Mouse (Mus musculus) limb, embryonic 10.5 days (tissue): ENCODE measurements around the gene E330017A01Rik. TPM values are rescaled to one million over a fixed set of nuclear protein-coding genes. Genes with fewer than 3 reads are reported as not detected.

Experiments used
- DNase-seq: peaks from one replicate; pipeline ENCODE4 v3.0.0-alpha.2; 2017; ENCODE audit warnings: low spot score
- H3K27ac ChIP-seq: fragments of 300-500 bp; sonication (generic); 2 replicates; pipeline ENCODE4 v1.5.1; 2016; ENCODE audit warnings: mild to moderate bottlenecking
- H3K27me3 ChIP-seq: fragments of 300-500 bp; sonication (generic); 2 replicates; pipeline ENCODE4 v1.6.1; 2016; ENCODE audit warnings: low read depth, mild to moderate bottlenecking; ENCODE audit not compliant: poor library complexity, severe bottlenecking
- H3K36me3 ChIP-seq: fragments of 300-500 bp; sonication (generic); 2 replicates; pipeline ENCODE4 v1.6.1; 2016; ENCODE audit warnings: mild to moderate bottlenecking, moderate library complexity
- H3K4me1 ChIP-seq: fragments of 300-500 bp; sonication (generic); 2 replicates; pipeline ENCODE4 v1.6.1; 2016
- H3K4me3 ChIP-seq: fragments of 300-500 bp; sonication (generic); 2 replicates; pipeline ENCODE4 v1.5.1; 2016; ENCODE audit warnings: mild to moderate bottlenecking, moderate library complexity
- H3K9me3 ChIP-seq: fragments of 300-500 bp; sonication (generic); replicated peaks from 2 replicates; pipeline ENCODE4 v1.6.1; 2016; ENCODE audit warnings: mild to moderate bottlenecking
- WGBS: fragments of 180-500 bp; shearing (Covaris S2); methylation state at CpG from one replicate; pipeline ENCODE4 v1.1.7; 2016; 5-methylcytosine and 5-hydroxymethylcytosine counted together
- polyA plus RNA-seq: library from polyadenylated mRNA; unstranded; fragments of >200 nt; fragmentation: Nextera tagmentation; extraction: Ambion mirVana; gene quantifications from 2 replicates; pipeline ENCODE4 v1.2.1, GENCODE M21; 2016

The E330017A01Rik gene
- polyA plus RNA-seq = not detected in 2 replicates

DNA sequence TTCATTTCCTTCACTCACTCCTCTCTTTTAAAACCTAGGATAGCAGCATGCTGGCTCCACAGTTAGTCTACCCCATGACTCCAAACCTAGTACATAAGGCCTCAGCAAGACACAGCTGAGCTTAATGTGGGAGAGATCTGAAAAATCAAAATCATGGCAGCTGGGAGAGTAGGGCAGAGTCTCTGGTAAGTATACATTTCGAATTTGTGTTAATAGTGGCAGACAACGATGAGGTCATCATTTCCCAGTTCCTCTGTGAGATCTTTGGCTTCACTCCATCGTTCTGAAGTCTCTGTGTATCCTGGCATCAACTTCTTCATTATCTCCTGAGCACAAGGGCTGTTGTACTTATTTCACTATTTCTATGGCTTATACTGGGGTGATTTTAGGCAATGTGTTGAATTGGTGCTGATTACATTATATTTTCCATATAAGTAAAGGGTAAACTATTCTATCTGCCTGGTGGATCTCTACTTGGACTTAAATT, at the start of gene E330017A01Rik:
TSS of gene E330017A01Rik (minus strand) at position 51 of the 487 bp plus-strand sequence.
- Histone ChIP-seq H3K4me3 (no peak within 1 kb of the TSS), H3K4me1 (peaks cover 5% of the 10 kb centered on the region; the same call in 1 of the 2 replicates), H3K27me3 (no peaks in the 10 kb centered on the region), H3K9me3 (no peaks in the 10 kb centered on the region), H3K36me3 (no peaks in the 10 kb centered on the region), H3K27ac (no peak within 1 kb of the TSS)
- 90% methylated on average over 3 of the region's 3 CpGs for WGBS
- no peak for DNase-seq

DNA sequence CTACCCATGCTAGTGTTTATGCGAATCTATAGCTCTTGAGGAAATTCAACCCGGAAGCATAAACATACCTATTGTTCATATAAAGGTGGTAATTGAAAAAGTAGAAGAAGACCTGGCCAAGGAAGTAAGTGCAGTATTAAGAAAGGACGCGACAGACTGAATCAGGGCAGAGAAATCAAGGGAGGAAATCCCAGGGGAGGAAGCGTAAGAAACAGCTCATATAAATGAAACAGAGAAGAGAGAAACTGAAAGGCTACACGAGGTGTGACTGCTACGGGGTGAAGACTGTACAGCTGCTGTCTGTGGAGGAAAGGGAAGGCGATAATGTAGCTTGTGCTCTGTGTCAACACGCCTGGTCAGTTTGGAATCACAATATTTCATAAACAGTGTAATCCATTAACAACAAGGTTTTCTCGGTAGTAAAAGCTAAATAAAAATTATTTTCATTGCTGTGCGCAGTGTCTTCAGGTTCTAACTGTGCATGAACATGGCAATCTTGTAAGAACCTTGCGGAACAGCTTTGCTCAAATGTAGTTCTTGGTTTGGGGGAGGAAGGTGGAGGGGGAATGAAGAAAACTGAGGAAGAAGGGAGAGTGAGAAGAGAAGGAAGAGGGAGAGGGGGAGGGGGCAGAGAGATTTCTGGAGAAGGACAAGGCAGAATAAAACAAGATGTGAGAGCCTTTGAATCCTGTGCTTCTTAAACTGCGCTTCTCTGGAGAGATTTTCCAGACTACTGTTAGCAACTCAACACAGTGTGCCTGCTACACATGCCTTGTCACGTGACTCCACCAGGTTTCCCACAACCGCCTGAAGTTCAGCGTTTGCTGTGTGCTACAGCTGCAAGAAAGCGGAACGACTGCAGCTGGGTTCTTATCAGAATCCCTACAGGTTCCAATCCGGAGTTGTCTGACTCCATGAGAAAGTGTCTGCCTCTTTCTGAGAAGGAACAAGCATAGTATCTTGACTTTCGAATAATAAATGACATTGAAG, 47.3 kb upstream of the E330017A01Rik start:
- no peaks in the 10 kb centered on the region for H3K4me1 ChIP-seq
- H3K27me3 ChIP-seq = no peaks in the 10 kb centered on the region
- no peak for DNase-seq
- no peak overlapping the region for H3K27ac ChIP-seq
- 86% methylated on average over 20 of the region's 20 CpGs for WGBS
- no peaks in the 10 kb centered on the region for H3K9me3 ChIP-seq
- H3K36me3 ChIP-seq = peaks cover 5% of the 10 kb centered on the region
- no peak overlapping the region for H3K4me3 ChIP-seq

DNA sequence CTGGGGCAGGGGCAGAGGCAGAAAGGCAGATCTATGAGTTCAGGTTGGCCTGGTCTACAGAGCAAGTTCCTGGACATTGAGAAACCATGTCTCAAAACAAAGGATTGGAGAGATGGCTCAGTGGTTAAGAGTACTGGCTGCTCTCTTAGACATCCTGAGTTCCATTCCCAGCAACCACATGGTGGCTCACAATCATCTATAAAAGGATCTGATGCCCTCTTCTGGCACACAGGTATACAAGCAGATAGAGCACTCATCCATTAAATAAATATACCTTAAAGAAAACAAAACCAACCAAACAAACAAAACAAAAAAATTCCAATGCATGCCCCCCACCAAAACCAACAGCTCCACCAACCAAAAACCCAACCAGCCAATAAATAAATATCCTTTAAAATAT, 46.0 kb upstream of the E330017A01Rik start:
- Histone ChIP-seq H3K4me3 (no peak overlapping the region), H3K4me1 (no peaks in the 10 kb centered on the region), H3K9me3 (no peaks in the 10 kb centered on the region), H3K27me3 (no peaks in the 10 kb centered on the region), H3K36me3 (peaks cover 9% of the 10 kb centered on the region), H3K27ac (no peak overlapping the region)
- DNase-seq = no peak

DNA sequence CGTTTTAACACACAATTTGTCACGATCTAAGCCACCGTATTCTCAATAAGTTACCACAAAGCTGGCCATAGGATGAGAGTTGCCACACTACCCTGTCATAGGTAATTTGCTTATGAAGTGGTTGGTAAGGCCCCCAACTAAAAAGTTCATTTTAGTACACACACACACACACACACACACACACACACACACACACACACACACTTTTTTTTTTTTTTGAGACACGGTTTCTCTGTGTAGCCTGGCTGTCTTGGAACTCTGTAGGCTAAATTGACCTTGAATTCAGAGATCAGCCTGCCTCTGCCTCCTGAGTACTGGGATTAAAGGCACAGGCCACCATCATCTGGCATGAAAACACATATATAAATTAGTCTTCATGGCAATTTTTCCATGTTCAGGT, 45.4 kb upstream of the E330017A01Rik start:
- no peak overlapping the region for H3K27ac ChIP-seq
- peaks cover 9% of the 10 kb centered on the region for H3K36me3 ChIP-seq
- H3K27me3 ChIP-seq = no peaks in the 10 kb centered on the region
- H3K4me3 ChIP-seq = no peak overlapping the region
- DNase-seq = no peak
- H3K4me1 ChIP-seq = no peaks in the 10 kb centered on the region
- WGBS = 89% methylated on average over 4 of the region's 4 CpGs
- no peaks in the 10 kb centered on the region for H3K9me3 ChIP-seq

DNA sequence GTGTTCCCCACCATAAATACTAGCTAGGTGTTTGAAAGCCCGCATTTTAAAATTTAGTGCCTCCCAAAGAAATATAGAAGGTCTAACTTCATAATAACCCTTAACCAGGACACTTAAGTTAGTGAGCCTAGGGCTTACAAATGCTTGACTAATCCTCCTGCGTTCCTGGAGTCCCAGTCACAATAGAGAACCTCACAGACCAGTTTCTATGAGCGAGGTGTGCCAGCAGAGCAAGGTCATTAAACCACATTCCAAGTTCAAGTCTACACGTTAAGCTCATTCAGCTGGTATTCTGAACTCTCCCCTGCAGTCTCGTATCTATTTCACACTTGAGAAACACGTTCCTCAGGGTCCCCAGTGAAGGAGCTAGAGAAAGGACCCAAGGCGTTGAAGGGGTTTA, 44.3 kb upstream of the E330017A01Rik start:
- Histone ChIP-seq H3K4me1 (no peaks in the 10 kb centered on the region), H3K27ac (no peak overlapping the region), H3K4me3 (no peak overlapping the region), H3K9me3 (no peaks in the 10 kb centered on the region), H3K27me3 (no peaks in the 10 kb centered on the region), H3K36me3 (peaks cover 18% of the 10 kb centered on the region)
- no peak for DNase-seq
- 87% methylated on average over 7 of the region's 7 CpGs for WGBS

DNA sequence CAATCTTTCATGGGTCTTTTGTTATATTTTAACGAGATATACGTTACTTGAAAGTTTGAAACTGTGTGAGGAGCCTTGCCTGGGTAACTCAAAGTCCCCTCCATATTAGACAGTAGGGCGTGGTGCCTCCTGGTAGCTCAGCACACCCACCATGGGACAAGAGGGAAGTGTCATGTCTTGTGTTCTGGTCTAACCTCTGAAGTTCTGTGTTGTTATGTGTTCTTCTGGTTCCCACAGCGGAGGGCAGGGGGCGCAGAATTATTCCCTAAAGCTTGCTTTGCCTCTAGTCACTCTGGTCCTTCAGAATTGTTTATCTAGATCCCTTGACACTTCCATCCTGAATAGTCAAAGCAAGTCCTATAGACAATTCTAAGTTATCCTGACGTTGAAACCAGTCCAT, 43.5 kb upstream of the E330017A01Rik start:
- H3K36me3 ChIP-seq = peaks cover 26% of the 10 kb centered on the region
- no peak overlapping the region for H3K4me3 ChIP-seq
- H3K27ac ChIP-seq = no peak overlapping the region
- no peaks in the 10 kb centered on the region for H3K27me3 ChIP-seq
- H3K4me1 ChIP-seq = no peaks in the 10 kb centered on the region
- DNase-seq = no peak
- 93% methylated on average over 6 of the region's 6 CpGs for WGBS
- no peaks in the 10 kb centered on the region for H3K9me3 ChIP-seq

DNA sequence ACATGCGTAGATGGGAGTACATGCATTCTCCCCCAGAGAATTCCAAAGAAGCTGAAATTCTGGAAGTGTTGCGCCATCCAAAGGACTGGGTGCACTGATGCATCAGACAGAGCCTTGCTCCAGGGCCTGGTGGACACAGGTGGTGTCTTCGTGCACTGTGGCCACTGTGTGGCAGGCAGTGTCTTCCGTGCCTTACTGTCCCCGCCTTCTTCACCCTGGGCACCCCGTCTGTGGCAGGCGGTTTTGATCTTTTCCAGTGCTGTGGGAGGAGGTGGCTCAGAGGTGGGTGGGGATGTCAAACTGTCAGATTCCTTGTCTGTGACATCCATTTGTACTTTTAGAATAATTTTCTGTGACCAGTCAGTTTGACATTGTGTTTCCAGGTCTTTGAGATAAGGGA, 40.1 kb upstream of the E330017A01Rik start:
- DNase-seq = no peak
- Histone ChIP-seq H3K4me3 (no peak overlapping the region), H3K9me3 (no peaks in the 10 kb centered on the region), H3K36me3 (peaks cover 54% of the 10 kb centered on the region), H3K4me1 (no peaks in the 10 kb centered on the region), H3K27me3 (no peaks in the 10 kb centered on the region), H3K27ac (no peak overlapping the region)
- 74% methylated on average over 7 of the region's 7 CpGs for WGBS

DNA sequence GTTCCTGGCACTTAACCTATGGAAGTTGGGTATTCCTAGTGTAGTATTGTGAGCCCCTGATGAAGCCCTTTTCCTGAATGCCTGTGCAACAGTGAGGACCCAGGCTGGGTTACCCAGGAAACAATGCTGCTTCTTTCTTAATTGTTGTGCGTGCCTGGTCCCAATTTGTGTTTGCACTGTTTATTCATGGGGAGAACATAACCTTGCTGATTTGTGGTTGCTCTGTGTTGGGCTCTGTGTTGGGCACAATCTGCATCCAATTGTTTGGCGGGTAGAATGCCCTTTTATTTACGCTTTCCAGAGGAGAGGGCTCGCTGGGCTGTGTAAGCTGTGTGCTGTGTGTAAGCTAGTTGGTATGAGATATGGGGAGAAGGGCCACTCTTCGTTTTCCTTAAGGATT, 39.0 kb upstream of the E330017A01Rik start:
- Histone ChIP-seq H3K27ac (no peak overlapping the region), H3K27me3 (no peaks in the 10 kb centered on the region), H3K4me3 (no peak overlapping the region), H3K9me3 (no peaks in the 10 kb centered on the region), H3K36me3 (peaks cover 62% of the 10 kb centered on the region), H3K4me1 (no peaks in the 10 kb centered on the region)
- DNase-seq = no peak
- 89% methylated on average over 5 of the region's 5 CpGs for WGBS

DNA sequence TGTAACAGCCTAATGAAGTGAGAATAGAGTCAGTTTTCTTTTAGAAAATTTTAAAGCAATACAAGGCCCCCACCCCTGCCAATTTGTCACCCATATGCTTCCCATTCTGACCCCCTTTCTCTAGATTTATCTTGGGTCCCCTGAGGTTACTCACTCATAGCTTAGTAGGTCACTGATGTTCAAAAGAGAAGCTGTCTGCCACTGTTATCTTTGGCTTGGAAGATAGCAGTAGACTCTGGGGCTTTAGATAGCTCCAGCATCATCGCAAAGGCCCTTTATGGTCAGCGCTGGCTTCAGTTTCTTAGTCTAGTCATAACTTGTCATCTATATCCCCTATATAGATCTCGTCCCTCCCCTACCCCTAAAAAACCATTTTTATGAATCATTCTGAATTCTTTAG, 38.1 kb upstream of the E330017A01Rik start:
- Histone ChIP-seq H3K4me3 (no peak overlapping the region), H3K36me3 (peaks cover 62% of the 10 kb centered on the region), H3K27ac (no peak overlapping the region), H3K9me3 (no peaks in the 10 kb centered on the region), H3K4me1 (no peaks in the 10 kb centered on the region), H3K27me3 (no peaks in the 10 kb centered on the region)
- DNase-seq = no peak
- 96% methylated on average over 3 of the region's 3 CpGs for WGBS

DNA sequence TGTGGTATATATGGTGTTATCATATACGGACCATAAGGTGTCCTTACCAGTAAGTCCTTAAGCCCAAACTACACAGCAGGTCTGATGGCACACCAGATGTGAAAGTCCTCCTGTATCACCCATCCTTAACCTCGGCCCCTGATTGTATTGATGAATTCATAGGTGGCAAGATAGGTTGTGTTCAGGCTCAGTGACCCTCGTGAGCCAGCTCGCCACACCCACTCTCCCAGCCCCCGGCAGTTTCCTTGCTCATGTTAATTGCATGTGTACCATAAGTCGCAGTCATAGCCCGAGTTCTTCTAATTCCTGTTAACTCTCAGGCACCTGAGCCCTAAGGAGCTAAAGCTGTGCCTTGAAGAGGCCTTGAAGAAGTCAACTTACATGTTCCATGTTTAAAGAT, 37.6 kb upstream of the E330017A01Rik start:
- WGBS = 90% methylated on average over 7 of the region's 7 CpGs
- peaks cover 58% of the 10 kb centered on the region for H3K36me3 ChIP-seq

DNA sequence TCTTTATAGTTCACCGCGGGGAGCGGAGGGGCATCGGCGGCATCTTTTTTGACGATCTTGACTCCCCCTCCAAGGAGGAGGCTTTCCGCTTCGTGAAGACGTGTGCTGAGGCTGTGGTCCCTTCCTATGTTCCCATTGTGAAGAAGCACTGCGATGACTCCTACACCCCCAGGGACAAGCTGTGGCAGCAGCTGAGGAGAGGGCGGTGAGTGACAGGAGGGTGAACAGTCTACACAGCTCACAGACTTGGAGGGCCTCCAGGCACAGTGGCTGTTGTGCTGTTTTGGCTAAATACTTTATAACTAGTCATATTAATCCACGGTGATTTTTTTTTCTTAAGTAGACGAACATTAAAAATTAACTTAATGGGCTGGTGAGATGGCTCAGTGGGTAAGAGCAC, 36.7 kb upstream of the E330017A01Rik start:
- Histone ChIP-seq H3K36me3 (peaks cover 53% of the 10 kb centered on the region), H3K27ac (no peak overlapping the region), H3K9me3 (no peaks in the 10 kb centered on the region), H3K4me3 (no peak overlapping the region), H3K27me3 (no peaks in the 10 kb centered on the region), H3K4me1 (peaks cover 5% of the 10 kb centered on the region)
- no peak for DNase-seq
- 96% methylated on average over 13 of the region's 13 CpGs for WGBS

More for the DNA sequence above, 37.6 kb upstream of the E330017A01Rik start:
- Histone ChIP-seq H3K9me3 (no peaks in the 10 kb centered on the region), H3K4me1 (peaks cover under 1% of the 10 kb centered on the region), H3K27me3 (no peaks in the 10 kb centered on the region), H3K27ac (no peak overlapping the region), H3K4me3 (no peak overlapping the region)
- DNase-seq = no peak

DNA sequence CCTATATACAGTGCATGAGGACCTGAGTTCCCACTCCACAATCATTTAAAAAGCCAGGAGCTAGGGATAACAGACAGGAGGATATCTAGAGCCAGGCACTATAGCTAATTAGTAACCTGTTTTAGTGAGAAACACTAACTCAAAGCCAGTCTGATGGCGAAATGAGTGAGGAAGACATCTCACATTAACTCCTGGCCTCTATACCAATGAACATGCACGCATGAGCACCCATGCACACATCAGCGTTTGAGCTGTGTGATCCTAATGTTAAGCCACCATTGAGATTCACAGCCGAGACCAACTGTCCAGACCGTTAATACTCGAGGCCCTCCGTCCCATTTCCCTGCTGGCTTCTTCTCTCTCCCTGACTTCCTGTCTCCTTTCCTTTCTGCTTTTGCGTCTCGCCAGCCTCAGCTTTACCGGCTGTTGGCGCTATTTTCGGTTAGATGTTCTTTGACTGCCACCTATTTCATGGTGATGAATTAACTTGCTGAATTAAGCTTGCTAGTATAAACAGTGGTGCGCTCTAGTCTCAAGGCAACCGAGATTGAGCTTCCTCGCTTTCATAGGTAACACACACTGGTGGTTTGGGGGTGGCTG, 35.4 kb upstream of the E330017A01Rik start:
- WGBS = 94% methylated on average over 15 of the region's 15 CpGs
- no peak overlapping the region for H3K4me3 ChIP-seq
- no peak for DNase-seq
- no peaks in the 10 kb centered on the region for H3K27me3 ChIP-seq
- peaks cover 9% of the 10 kb centered on the region for H3K4me1 ChIP-seq
- H3K36me3 ChIP-seq = peaks cover 53% of the 10 kb centered on the region
- no peak overlapping the region for H3K27ac ChIP-seq
- H3K9me3 ChIP-seq = no peaks in the 10 kb centered on the region

DNA sequence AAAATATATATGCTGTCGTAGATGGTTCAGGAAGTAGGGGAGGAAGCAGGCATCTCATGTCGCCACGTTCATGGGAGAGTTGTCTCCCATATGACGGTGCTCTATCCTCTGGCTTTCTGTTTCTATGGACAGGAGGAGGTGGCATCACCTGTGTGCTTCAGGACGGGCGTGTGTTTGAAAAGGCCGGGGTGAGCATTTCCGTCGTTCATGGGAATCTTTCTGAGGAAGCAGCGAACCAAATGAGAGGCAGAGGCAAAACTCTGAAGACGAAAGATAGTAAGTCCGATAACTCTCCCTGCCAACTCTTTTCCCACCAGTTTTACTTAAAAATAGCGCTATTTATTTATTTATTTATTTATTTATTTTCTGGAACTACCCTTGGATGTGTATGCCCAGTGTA, 33.9 kb upstream of the E330017A01Rik start:
- Histone ChIP-seq H3K36me3 (peaks cover 39% of the 10 kb centered on the region), H3K4me1 (peaks cover 9% of the 10 kb centered on the region), H3K4me3 (no peak overlapping the region), H3K27ac (no peak overlapping the region), H3K9me3 (no peaks in the 10 kb centered on the region), H3K27me3 (no peaks in the 10 kb centered on the region)
- DNase-seq = no peak
- 92% methylated on average over 13 of the region's 13 CpGs for WGBS
